Mouse (Mus musculus) frontal cortex, postnatal 25 days (tissue): Measurements from ENCODE around the gene Adgrg6.

Experiments used
- DNase-seq, 2 experiments: peaks; one replicate each; pipeline ENCODE4 v3.0.0; 2022; ENCODE audit warnings: low spot score in 2 of 2

Adgrg6 gene

DNA sequence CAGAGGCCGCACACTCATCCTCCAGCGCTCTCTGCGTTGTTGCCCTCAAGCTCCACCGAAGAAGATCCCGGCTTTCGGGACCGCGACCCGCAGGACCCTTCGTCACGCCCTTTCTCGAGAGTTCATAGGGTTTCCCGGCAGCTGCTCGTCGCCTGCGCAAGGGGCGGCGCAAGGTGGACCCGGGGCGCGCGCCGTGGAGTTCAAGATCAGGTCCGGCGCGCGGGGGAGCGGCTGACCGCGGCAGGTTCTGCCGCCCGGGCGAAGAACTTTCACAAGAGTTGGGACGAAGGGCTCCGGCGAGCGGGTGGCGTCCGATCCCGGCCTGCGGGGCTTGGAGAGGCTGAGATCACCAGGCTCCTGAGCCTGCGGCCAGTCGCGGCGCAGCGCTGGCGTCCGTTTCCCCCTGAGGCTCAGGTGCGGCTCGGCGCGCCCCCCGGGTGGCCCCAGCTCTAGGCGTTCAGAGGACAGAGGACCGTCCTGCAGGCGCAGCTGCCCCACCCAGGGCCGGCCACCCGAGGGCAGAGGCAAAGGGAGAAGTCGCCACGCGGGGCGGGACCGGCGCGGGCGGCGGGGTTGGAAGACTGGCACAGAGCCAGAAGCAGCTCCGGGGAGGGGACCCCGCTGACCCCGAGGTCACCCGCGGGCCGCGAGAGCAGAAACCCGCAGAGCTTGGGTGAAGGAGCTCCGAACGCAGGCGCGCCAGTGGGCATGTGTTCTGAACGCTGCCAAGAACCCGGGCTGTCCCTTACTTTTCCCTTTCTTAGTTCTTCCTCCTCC is at the start of gene Adgrg6:
Gene Adgrg6 (minus strand): TSS at position 719 of the 777 bp plus-strand sequence.
- peak in 1 of 2 experiments; percentile 5 for DNase-seq

DNA sequence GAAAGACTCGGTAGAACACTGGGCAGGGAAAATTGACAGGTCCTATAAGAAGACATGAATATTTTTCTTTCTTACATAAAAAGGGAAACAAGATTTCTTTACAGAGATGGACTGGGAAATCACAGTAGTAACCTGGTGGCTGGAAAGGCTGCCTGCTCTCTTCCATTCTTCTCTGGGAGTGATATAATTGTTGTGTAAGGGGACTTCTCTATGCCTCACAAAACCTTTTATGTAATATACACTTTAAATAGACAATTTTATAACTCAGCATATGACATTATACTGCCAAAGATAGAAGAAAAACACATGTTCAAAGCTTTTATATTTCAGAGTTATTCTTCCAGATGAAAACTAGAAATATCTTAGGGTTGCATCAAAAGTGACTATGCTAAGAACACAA is 46.8 kb upstream of the Adgrg6 start:
- no peak for DNase-seq

DNA sequence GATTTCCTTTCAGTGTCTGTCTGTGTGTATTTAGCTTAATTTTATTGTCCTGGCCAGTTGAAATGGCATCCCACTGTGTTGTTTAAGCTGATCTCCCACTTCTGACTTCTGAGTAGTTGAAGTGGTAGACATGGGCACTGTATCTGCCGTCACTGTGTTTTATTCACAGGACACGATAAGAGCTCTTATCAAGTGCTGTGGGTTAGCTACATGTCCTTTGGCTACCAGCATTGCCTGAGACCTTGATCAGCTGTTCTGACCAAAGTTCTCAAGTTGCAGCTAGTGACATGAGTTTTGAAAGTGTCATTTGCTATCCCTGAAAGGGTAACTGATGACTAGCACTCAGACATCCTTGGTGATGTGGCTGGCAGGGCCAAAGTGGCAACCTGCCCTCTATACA is 45.4 kb upstream of the Adgrg6 start:
- DNase-seq, result no peak

DNA sequence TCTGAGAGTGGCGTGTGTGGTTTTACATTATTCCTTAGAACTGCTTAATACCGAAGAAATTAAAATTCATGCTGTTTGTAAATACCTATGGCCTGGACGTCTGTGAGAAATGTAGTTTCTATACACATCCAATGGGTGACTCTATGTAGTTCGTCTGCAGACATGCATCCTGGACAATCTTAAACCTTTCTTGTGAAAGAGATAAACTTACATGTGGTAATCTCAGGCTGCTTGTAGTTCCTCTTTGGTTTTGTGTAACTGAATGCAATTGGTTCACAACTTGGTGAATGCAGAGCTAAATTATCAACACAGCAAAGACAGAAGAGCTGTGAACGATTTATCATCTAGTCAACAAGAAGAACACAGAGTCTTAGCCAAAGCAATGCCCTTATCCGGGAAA is 44.2 kb upstream of the Adgrg6 start:
- DNase-seq, result no peak

DNA sequence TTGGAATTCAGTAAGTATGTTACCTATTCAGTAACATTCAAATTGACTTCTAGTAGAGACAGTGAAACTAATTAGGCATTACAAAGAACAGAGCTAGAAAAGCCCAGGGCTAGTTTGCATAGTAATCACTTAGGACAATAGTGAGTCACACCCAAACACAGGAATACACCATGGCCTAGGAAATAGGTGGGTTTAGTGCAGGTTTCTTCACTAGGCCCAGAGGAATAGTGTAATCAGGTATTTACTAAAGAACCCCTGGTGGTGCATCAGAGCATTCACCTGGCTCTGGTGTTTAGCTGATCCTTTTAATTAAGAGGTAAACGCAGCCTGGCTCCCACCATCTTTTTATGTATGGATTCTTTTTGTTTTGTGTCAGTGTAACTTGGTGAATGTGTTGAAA is 38.0 kb upstream of the Adgrg6 start:
- no peak for DNase-seq

DNA sequence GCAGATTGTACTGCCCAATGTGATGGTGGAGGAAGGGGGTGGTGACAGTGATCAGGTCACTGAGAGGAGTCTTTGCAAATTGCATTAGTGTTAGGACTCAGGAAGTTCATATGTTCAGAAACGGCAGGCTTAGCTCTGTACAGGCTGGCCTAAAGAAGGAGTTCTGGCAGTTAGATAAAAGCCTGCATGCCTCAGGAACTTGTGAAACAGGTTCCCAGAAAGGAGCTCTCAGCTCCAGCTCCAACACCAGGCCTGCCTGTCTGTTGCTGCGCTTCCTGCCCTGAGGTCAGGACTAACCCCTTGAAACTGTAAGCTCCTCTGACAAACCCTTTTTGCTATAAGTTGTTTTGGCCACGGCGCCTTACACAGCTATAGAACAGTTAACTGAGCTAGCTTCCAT is 28.8 kb upstream of the Adgrg6 start:
- no peak for DNase-seq

DNA sequence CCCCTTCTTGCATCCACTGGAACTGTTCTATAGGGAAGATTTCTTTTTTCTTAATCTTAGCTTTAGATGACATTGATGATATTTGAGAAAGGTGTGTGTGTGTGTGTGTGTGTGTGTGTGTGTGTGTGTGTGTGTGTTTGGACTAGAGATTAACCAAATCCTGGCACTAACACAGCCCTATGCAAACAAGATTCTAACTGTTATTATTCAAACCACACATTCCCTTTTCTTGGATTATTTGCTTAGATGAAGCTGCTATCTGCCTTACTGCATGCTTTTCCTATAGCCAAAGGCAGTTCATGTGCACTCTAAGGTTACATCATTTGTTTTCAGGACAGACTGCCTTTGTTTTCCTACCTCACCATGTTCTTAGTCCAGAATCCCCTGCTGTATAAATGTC is 25.7 kb upstream of the Adgrg6 start:
- DNase-seq, result no peak

DNA sequence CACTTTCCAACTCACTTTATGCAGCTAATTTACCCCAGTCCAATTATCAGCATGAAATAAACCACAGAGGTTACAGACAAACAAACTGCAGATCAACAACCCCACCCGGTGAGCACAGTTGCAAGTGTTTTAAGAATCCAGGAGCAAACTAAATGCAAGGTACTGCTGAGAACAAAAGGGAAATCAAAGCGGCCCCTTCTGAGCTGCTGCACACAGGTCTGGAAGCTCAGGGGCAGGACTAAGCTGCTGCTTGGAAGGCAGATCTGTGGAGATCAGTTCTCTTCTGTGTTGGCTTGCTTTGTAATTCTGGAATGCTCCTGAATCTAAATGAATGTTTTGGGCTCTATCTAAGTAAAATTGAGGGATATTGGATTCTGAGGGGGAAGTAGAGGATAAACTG is 25.2 kb upstream of the Adgrg6 start:
- DNase-seq, result no peak

DNA sequence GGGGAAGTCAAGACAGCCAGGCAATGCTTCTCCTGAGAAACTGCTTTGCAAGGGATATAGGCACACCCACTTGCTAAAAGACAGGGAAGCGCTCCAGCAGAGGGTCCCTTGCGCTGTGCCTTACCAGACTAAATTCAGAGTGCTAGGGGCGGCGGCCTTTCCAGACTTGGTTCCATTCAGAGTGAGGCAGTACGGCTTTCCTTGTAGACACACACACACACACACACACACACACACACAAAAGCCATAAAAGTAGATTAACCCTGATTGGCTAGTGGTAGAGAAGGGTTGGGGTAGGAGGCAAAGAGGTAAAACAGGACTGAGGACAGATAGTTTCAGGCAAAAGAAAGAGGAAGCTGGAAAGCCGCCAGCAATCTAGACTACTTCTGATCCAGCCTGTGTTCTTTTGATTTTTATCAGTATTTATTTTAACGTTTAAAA is 672 bp upstream of the Adgrg6 start:
- no peak for DNase-seq

DNA sequence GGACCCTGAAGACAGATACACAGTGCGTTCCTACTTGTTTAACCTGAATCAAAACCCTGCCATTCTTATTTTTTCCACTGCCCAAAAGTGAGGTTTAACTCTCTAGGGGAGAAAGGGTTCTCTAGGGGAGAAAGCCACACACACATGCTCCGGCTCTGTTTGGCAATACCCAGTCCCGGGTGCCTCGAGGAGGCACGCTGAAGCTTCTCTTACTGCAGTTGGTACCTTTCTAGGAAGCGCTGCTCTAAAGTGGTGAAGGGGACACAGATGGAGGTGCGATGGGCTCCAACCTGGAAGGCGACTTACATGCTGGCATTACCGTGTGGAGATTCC is 885 bp downstream of the Adgrg6 start:
- DNase-seq, result no peak

DNA sequence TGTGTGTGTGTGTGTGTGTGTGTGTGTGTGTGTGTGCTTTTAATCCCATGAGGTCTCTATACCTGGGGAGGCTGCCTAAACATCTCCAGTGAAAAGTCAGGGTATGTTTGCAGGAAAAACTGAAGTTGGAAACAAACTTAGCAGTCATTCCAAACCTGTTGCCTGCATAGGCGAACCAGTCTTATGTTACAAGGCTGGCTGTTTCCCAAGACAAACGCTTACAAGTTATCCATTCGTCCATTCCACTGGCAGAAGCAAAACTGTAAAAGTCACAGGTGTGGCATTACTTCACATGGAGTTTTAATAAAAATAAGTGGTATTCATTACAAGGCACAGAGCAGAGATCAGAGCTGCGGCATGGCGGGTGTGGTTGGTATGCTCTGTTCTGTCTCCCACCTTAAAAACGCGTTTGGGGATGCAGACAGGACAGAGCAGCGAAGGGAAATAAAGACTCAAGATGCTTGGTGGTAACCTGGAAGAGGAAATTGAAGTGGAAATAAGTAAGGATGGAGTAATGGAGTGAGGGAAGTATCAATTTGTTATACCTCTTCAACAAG is 1.9 kb downstream of the Adgrg6 start:
- no peak for DNase-seq

DNA sequence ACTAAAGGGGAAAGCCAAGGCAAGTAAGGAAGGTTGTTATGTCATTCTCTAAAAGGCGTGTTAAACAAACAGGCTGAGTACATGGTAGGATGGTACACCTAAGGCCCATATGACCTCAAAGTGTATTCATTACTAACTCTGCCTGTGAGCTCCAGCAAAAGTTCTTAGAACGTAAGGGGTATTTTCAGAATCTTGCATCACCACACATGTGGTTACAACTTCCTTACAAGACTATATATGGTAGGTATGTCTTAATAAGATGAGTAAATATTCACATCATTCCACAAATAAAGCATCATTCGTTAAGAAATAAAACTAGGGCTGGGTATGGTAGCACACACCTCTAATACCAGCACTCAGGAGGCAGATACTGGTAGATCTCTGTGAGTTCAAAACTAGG is 8.4 kb downstream of the Adgrg6 start:
- no peak for DNase-seq

DNA sequence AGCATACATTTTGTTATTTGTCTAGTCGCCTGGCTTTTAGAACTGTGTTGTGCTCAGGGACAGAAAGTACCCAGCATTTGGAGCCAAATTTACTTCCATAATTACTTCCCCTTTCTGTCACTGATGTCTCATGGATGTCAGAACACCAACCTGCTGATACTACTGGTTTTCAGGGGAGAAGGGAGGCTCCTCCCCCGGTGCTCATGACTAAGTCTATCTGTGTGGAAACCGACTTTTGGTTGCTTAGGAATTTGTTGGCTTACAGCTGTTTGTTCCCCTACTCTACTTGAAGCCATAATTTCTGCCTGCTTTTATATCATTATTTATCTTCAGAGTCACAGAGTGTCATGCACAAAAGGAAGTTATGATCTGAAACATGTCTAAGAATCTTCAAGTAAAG is 14.4 kb downstream of the Adgrg6 start:
- DNase-seq, result no peak

DNA sequence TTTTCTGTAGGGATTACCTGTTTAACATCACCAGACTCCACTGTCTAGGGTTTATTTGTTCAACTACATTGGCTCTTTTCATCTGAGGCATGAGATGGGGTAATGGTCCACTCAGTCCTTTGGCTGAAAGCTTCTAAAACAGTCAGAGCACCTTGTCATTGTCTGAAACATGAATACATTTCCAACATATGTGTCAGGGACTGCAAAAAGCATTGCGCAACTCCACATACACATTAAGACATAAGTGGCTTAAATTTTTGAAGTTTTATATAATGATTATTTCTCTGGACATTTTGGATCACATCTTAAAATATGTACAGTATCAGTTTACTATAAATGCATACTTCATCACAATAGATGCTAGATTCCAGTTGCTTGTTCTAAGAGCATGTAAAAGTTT is 14.8 kb downstream of the Adgrg6 start:
- no peak for DNase-seq

DNA sequence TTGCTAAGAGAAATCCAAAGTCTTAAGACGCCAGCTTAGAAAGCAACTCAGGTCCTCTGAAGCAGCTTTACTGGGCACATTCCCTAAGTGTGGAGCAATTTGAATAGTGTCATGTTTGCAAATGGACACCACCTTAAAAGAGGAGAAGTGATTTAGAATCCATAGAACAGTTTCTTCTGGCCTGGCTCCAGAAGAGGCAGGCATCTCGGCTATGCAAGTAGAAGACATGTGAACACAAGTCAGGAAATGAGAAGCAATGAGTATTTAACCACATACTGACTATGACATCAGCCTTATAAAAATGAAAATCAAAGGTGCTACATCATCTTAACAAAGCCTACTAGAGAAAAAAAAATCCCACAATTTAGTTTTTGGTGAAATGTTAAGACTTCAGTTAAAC is 17.7 kb downstream of the Adgrg6 start:
- DNase-seq, result no peak

DNA sequence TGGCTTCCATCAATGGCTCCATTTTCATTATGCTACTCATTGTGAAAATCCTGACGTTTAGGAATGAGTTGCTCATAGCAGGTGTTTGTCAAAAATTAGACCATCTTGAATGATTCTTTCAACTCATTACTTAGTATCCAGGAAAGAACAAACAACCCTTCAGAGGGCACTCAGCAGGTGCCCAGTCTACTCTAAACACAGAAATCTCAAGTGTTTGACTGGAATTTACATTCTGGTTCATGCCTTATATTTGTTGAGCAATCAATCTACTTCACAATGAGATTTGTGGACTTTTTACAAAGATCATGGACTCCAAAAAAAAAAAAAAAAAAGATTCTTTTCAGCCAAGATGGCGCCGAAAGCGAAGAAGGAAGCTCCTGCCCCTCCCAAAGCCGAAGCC is 22.7 kb downstream of the Adgrg6 start:
- no peak for DNase-seq

DNA sequence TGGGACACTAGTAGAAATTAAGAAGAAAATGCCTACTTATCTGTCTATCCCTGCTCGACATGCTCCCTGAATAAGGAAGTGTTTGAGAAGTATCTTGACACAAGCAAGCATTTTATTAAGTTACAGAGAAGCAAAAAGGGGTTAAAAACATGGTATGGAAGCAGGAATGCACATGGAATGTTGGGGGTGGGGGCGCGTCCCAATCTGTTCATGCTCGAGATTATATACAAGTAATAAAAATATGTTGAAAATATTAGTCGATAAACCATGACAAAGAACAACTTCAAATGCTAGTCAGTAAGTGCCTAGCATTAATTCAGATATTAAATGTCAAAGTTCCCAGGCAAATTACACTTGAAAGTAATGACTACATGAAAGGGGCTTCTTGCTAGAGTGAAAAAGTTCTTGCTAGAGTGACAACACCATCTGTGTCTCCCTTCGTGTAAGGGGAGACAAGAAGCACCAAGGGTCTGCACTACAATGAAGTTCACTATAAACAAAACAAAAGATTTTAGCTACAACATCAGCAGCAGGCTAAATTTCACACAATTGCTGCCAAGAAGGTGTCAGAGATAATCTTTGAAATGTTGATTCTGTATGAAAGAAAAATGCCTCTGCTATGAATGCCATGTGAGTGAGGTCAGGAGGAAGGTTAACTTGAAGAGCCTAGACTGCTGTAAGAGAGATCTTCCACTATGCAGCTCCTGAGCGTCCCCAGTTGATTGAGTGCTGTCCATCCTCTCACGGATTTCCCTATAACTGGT is 24.4 kb downstream of the Adgrg6 start:
- DNase-seq, result no peak

DNA sequence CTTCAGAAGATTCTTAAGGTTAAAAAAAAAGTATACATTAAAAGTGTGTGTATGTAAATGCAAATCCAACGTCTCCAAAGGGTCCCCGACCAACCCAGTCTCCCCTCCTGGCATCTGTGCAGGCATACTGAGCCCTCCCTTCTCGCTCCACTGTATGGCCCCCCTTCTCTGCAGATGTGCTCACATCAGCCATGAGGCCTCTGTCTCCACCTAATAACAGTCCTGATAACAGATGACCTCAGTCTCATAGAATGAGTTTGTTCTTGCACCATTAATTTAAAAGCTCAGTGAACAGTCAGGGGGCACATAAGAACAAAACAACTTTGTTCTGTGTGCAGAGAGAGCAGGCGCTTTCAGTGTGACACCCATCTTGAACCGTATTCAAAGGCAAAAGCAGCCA is 27.6 kb downstream of the Adgrg6 start:
- DNase-seq, result no peak

DNA sequence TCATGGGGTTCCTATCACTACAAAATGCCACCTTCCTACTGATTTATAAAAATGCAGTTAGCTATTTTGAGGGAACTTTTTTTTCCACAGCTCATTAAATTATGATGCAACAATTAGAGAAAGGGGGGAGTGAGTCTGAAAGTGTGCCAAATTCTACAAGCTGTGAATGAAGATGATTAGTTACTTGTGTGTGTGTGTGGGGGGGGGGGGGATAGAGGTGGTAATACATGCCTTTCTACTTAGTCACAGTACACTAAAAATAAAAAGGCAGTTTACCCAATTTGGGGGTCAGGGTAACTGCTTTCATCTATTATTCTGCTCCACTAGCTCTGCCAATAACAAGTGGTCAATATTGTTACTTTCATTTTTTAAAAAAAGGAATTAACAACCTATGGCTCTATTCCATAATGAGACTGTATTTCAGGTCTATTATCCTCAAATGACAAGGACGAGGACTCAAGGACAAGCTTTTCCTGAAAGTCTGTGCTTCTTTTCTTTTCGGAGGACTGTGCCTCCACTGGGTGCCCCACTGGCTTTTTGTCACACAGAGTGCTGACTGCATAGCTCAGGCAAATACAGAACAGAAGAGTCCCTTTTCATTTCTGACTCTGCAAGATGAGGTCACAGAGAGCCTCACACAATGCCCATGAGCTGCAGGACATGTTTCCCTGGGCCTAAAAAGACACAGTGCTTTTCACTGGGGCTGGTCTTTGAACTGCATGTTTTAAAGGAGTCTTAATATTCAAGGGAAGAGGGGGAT is 33.4 kb downstream of the Adgrg6 start:
- DNase-seq, result no peak

DNA sequence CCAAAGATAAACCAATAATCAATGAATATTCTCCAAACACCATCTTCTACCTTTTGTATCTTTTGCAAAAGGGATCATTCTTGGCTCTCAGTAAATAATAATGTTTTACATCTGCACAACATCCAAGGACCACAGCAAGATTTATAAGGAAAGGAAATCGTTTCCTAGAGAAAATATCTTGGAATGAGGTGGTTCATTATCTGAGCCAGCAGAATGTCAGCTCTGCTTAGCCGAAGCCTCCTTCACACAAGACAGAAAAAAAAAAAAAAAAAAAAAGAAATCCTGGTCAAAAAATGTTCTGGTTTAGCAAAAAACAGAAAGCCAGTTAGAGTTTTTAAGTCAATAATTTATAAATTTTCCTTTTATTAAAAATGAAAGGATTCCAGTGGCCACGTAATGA is 34.3 kb downstream of the Adgrg6 start:
- no peak for DNase-seq

DNA sequence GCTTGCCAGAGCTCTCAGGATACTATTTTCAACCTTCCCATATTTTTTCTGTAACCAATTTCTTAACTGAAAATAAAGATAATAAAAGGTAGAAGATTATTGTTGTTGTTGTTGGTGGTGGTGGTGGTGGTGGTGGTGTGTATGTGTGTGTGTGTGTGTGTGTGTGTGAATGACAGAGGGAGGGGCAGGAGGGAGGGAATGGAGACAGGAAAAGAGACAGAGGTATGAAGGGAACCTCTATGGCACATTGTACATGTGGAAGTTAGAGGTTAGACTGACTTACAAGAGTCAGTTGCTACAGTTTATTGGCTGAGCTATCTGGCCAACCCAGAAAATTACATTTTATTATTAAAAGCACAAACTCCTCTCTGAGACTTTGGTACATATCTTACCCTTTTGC is 49.8 kb downstream of the Adgrg6 start:
- no peak for DNase-seq

DNA sequence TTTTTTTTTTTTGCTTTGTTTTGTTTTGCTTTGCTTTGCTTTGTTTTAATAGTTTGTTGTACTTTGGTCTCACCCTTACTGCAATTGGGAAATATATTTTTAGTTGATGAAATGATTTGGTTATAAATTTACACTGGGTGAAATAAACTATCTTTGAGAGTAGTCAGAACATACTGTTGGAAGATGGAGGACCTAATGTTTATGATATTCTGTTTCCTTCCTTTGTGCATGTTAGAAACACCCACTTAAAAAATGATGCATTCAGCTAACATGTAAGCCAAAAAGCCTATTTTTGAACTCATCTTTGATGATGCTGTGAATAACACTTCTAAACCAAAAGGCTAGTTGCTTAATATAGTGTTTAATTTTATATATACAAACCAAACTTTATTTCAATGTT is 50.3 kb downstream of the Adgrg6 start:
- no peak for DNase-seq
